Comparison of ENCODE assay signal across 22 mouse cellular contexts in genomic region chr11:34431978-34432377, GRCm38 (mm10).
A peak's percentile ranks its signal among the peaks of the same experiment; 100 is the strongest.
DNase-seq lines count a peak whose midpoint lies in the region; ATAC-seq lines count a peak whose summit lies in the region.
"Had no signal": no experiment of that assay in that cellular context is flagged by ENCODE, and none has a peak within 500 bp of the region (broad histone marks: within the 10 kb centered on the region; RNA-seq: fewer than 3 reads in every experiment).

No protein-coding gene starts in this region.

- intact Hi-C loops in heart, postnatal 36 days (cut with DNase I), result no loop called here

- H3K4me1 ChIP-seq in neural tube, embryonic 11.5 days (ENCODE audit: control insufficient read depth, insufficient read depth, low read length), result 0 out of 2 replicates have a peak, but pooled peaks cover 4% of the 10 kb centered on the region
- H3K4me1 ChIP-seq in neural tube, embryonic 15.5 days, result no peaks in the 10 kb centered on the region
- H3K4me1 ChIP-seq in neural tube, embryonic 12.5 days, result no peaks in the 10 kb centered on the region; the same call in 1 of the 2 replicates

- no peaks in the 10 kb centered on the region for H3K36me3 ChIP-seq in neural tube, embryonic 11.5 days (ENCODE audit: control insufficient read depth, insufficient read depth, low read length)
- no peaks in the 10 kb centered on the region for H3K36me3 ChIP-seq in neural tube, embryonic 15.5 days
- H3K36me3 ChIP-seq in neural tube, embryonic 12.5 days, result no peaks in the 10 kb centered on the region
- H3K36me3 ChIP-seq: G1E had no signal

- WGBS in neural tube, embryonic 11.5 days, result 43% methylated on average over 2 of the region's 2 CpGs
- 40% methylated on average over 2 of the region's 2 CpGs for WGBS in neural tube, embryonic 15.5 days
- WGBS in neural tube, embryonic 12.5 days, result 35% methylated on average over 2 of the region's 2 CpGs

- peak; percentile 72 for ATAC-seq in neural tube, embryonic 11.5 days (ENCODE audit: insufficient read depth, low FRiP score, low TSS enrichment)
- ATAC-seq in neural tube, embryonic 15.5 days (ENCODE audit: low FRiP score), result no peak
- ATAC-seq in neural tube, embryonic 12.5 days (ENCODE audit: low FRiP score, low read depth), result peak; percentile 49; the same call in 1 of the 2 replicates
- ATAC-seq: activated CD4-positive, CD25-positive, alpha-beta regulatory T cell, adult 4 months; CD4-positive, CD25-positive, alpha-beta regulatory T cell, adult 4 months; Patski had no signal

- no peak overlapping the region for H3K4me2 ChIP-seq in neural tube, embryonic 11.5 days (ENCODE audit: low read depth)
- H3K4me2 ChIP-seq in neural tube, embryonic 15.5 days, result no peak overlapping the region
- H3K4me2 ChIP-seq in neural tube, embryonic 12.5 days (replicated peaks), result no peak overlapping the region

- H3K27ac ChIP-seq in neural tube, embryonic 11.5 days (ENCODE audit: low read depth, low read length), result no peak overlapping the region
- no peak overlapping the region for H3K27ac ChIP-seq in neural tube, embryonic 15.5 days (replicated peaks)
- H3K27ac ChIP-seq in neural tube, embryonic 12.5 days, result no peak overlapping the region

- H3K27me3 ChIP-seq in neural tube, embryonic 11.5 days (ENCODE audit: control insufficient read depth, insufficient read depth, low read length), result no peaks in the 10 kb centered on the region
- no peaks in the 10 kb centered on the region for H3K27me3 ChIP-seq in neural tube, embryonic 15.5 days (replicated peaks)
- no peaks in the 10 kb centered on the region for H3K27me3 ChIP-seq in neural tube, embryonic 12.5 days (replicated peaks)
- H3K27me3 ChIP-seq: CH12.LX, Patski had no signal

- H3K4me3 ChIP-seq in neural tube, embryonic 11.5 days (ENCODE audit: low read depth, low read length), result no peak overlapping the region
- no peak overlapping the region for H3K4me3 ChIP-seq in neural tube, embryonic 15.5 days (replicated peaks)
- H3K4me3 ChIP-seq in neural tube, embryonic 12.5 days, result no peak overlapping the region

- peak; percentile 29 for DNase-seq in embryo, embryonic 10.5 days (ENCODE audit: low spot score)
- DNase-seq in embryo, embryonic 10 days (ENCODE audit: low spot score), result no peak
- DNase-seq in neural tube, embryonic 11.5 days (ENCODE audit: low spot score), result no peak
- DNase-seq in neural tube, embryonic 10.5 days (ENCODE audit: extremely low spot score, low spot score), result no peak
- DNase-seq in mesoderm, embryonic 11.5 days (ENCODE audit: low read depth, low spot score), result peak; percentile 55
- no peak for DNase-seq in heart, postnatal 36 days
- DNase-seq: adrenal gland, adult 2 months; adrenal gland, adult 8-10 months; adrenal gland, postnatal 10 days; adrenal gland, postnatal 14 days; adrenal gland, postnatal 25 days; adrenal gland, postnatal 36 days; B cell, adult 2 months; cerebellum, adult 11 months; cerebellum, adult 11-12 months had no signal

- no peaks in the 10 kb centered on the region for H3K9me3 ChIP-seq in neural tube, embryonic 11.5 days (ENCODE audit: control insufficient read depth, low read length)
- no peaks in the 10 kb centered on the region for H3K9me3 ChIP-seq in neural tube, embryonic 15.5 days (replicated peaks)
- H3K9me3 ChIP-seq in neural tube, embryonic 12.5 days, result no peaks in the 10 kb centered on the region

- no peak overlapping the region for H3K9ac ChIP-seq in neural tube, embryonic 11.5 days (ENCODE audit: low read length)
- no peak overlapping the region for H3K9ac ChIP-seq in neural tube, embryonic 15.5 days (replicated peaks)
- no peak overlapping the region for H3K9ac ChIP-seq in neural tube, embryonic 12.5 days

Comparison
In these comparisons a context has a peak if more than half of its experiments do, and no peak if none do; other contexts are left out.
1. DNase-seq: peak in embryo, embryonic 10.5 days (single experiment) and mesoderm, embryonic 11.5 days (single experiment); none in embryo, embryonic 10 days (single experiment), neural tube, embryonic 11.5 days (single experiment), neural tube, embryonic 10.5 days (single experiment) and heart, postnatal 36 days (0 of 2).